Mouse (Mus musculus): Measurements from ENCODE around the gene Hsd17b11.
"Not testable (repeated sequence)": the region's sequence is repeated elsewhere in the genome, so short reads cannot be mapped to it uniquely, and the experiment has no call there.

Gene Hsd17b11

DNA sequence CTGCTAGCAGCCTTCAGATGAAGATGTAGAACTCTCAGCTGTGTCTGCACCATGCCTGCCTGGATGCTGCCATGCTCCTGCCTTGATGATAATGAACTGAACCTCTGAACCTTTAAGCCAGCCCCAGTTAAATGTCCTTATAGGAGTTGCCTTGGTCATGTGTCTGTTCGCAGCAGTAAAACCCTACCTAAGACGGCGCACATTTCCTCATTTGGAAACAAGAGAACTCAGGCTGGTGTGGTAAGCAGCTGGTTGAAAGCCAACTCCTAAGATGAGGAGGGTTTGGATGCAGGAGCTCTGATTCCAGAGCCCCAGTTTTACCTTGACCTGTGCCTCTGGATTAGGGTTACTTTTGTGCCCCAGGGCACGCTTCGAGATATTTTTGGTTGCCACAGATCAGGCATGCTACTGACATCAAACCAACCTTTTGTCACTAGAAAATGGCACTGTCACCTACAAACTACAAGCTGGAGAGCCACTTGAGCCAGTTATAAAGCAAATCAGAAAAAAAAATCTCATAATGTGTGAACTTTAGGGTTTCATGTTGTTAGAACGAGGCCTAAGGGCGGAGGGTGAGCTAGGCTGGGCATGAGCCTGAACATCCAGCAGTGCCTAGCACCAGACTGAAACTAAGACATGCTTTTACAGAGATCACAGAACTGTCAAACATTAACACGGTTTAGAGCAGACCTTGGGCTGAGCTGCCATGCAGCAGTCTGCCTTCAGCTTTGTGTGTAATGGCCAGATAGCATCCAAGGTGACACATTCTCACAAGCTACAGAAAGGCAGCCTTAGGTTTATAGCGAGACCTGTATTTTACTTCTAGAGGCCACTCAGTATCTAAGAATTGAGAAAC, 40.8 kb downstream of the Hsd17b11 start:
- no peak for DNase-seq (ENCODE audit: low read depth, low spot score)

DNA sequence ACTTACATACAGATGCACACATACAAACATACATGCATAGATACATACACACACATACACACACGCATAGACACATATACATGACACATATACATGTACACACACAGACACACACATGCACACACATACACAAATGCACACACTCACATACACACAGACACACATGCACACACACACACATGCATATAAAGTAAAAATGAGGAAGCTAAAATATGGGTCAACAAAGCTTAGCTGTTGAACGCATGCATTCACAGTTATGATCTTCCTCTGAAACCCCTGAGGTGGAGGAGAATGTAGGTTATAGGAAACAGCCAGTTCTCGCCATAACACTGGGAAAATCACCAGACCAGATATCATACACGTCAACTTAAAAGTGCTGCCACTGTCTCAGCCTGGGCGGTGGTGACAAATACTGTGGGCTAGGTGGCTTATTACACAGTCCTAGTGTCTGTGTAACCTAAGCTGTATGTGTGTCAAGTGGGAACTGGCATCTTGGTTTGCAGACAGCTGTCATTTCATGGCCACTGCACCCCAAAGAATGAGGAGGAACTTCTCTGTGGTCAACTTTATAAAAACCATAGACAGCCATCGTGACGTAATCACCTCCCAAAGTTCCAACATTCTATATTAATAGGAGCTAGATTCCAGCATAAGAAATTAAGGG, 43.7 kb downstream of the Hsd17b11 start:
- DNase-seq (ENCODE audit: low read depth, low spot score): no peak

DNA sequence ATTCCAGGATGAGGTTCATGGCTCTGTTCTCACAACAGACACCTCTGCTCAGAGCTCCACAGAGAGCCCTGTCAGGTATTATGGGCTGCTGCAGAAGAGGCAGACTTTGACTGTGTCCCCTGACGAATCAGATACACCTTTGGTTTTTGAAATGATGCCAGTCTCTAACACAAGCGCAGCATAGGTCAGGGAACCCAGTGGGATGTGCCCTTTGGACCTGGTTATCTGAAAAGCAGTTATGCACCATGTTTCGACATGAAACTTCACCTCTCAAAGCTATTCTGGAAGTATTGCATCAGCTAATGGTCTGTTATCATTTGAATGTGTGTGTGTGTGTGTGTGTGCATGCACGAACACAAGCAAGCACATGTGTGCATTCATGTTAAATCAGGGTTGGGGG, 44.4 kb downstream of the Hsd17b11 start, which contains the start of gene Hsd17b13:
Gene Hsd17b13 (minus strand): TSS at position 114 of the 400 bp plus-strand sequence.
- no peak for DNase-seq (ENCODE audit: low read depth, low spot score)

DNA sequence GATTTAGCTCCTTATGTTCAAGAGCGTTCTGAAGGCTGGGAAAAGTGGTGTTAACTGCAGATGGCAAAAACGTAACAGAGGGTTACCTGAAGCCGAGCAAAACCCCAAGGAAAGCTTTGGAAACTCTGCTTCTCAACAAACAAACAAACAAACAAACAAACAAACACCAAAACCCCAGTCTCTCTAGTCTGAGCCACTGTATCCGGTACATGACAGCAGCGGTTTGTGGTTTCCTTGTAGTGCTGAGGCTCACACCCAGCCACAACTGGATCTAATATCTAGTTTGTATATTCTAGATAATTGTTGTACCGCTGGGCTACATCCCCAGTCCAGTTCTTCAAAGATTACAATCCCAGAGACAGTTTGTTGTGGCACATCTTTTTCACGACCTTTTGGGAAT, 46.0 kb downstream of the Hsd17b11 start:
- DNase-seq (ENCODE audit: low read depth, low spot score): no peak

DNA sequence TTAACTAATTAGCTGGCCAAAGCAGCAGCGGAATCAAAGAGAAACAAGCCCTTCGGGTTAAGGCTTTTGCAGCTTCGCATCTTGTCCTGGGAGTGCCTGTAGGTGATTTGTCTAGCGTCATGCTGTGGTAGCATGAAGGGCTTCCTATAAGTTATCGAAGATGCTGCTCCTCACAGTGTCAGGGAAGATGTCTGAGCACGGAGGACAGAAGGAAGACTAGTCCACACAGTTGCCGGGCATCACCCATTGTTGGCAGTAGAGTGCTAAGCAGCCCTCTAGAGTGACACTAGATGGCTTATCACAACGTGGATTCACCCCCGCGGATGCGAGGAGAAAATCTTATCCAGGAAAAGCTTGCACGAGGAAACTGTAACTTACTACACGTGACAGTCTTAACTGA, 48.9 kb downstream of the Hsd17b11 start:
- no peak for DNase-seq (ENCODE audit: low read depth, low spot score)

DNA sequence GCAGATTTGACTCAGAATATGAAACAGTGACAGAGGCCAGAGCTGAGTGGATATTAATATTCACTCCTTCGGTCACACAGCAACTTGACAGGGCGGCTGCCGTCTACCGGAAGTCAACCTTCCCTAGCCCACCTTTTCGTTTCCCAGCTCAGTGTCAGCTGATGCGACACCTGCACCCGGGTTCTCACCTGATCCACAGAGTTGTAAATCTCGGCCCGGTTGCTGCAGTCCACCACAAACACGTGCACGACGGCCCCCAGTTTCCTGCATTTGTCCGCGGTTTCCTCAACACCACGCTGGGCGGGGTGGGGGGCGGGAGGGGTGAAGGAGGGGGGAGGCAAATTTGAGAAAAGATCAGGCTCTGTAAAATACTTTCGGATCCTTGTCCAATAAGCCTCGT, 49.3 kb downstream of the Hsd17b11 start:
- peak; percentile 6 for DNase-seq (ENCODE audit: low read depth, low spot score)

DNA sequence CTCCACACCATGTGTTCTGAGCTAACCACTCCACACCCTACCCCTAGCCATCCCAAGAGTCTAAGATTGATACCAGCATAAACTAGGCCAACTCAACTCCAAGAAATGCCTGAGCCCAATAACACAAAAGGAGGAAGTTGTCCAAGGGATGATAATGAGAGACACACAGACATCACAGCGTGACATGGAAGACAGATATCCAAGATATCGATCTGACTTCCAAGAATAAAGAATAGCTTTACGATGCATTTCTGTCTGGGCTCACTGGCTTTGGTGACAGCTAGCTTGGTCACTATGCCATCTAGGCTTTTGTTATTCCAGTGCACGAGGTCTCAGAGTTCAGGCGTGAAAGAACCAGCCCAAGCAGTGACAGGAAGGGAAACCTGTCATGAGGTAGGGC, 50.7 kb downstream of the Hsd17b11 start:
- no peak for DNase-seq (ENCODE audit: low read depth, low spot score)

DNA sequence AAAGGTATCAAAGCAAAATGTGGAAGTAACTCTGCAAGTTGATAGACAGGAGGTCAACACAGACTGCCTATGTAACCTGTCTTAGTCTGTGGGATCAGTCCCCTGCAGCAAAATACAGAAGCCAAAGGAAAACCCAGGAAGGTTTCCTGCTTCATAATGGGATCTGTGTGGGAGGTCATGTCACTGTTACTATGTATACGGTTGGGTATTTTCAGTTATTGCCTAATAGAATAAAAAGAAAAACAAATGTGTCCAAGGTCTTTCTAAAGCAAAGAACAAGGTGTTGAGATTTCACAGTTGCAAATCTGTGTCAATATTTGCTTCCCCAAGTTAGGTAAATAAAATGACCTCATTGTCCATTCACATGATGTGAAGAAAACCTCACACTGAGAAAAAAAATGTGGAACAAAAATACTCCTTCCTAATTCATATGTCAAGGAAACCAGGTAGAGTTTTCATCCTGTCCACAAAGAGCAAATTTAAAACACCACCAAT, 58.7 kb downstream of the Hsd17b11 start:
- no peak for DNase-seq (ENCODE audit: low read depth, low spot score)

DNA sequence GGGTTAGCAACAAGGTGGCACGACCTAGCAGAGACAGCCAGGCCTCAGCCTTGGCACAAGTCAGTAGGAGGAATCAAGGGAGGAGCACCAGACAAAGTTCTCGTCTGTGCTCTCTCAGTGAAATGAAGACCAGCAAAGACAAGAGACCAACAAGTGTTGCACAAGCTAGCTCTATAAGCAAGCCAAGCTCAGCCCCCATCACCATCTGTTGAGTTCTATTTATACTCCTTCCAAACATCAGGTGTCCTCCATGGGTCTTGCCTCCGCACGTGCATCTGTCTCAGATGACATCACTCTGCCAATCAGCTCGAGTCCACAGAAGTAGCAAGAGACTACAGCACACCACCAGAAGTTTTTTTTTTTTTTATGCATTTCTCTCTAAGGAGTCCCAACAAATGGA, 67.1 kb downstream of the Hsd17b11 start:
- no peak for DNase-seq (ENCODE audit: low read depth, low spot score)

DNA sequence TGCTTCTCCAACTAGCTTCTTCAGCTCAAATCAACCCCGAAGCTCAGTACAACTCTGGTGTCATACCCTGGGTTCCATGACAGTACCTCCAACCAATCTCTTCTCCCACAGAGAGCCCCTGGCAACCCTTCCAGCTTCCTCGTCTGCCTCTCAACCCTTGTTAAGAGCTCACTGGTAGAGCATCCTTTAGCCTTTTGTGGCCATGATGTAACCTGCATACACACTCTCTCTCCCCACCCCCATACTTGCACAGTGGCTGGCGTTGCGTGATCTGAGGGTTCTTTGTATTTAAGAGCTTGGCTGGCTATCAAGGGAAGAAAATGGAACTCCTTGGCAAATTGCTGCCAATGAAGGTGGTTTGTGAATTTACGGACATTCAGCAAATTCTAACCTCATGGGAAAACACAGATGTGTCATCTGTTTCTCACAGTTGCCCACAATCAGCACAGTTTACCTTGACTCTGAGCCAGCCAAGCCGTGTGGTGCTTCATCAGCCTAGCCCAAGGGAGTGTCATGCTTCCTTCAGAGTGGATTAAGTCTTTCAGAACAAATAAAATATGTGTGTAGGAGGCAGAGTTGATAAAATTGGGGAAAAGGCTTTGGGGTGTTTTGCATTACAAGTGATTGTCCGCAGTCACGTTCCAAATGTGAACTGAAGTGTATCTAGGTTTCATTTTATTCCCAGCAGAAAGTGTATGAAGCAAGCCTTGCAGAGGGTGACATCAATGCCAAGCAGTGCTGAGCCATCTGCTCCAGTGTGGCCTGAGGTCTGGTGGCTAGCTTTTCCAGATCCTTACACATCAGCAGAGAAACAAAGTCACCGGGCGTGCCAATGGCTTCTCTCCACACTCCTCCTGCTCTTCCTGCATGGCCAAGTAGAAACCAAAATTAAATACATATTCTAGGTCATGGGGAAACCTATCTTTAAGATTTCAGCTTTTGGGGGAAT, 68.3 kb downstream of the Hsd17b11 start:
- DNase-seq (ENCODE audit: low read depth, low spot score): no peak

DNA sequence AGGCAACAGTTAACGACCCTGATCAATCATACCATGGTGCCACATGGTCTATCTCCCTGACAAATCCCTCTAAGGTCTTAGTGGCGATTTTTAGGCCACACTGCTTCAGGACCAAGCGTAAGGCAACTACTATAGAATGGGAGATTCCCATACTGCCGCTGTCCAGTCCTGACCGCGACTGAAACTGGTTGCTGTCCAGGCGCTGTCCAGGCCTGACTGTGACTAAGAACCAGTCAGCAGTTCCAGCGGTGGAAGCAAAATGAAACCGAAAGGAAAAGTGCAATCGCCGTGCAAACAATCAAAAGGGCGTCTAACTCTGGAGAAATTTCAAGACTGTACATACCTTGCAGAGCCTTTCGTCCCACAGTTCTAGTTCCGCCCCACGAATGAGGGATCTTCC, 71.6 kb downstream of the Hsd17b11 start:
- DNase-seq (ENCODE audit: low read depth, low spot score): not testable (repeated sequence)

DNA sequence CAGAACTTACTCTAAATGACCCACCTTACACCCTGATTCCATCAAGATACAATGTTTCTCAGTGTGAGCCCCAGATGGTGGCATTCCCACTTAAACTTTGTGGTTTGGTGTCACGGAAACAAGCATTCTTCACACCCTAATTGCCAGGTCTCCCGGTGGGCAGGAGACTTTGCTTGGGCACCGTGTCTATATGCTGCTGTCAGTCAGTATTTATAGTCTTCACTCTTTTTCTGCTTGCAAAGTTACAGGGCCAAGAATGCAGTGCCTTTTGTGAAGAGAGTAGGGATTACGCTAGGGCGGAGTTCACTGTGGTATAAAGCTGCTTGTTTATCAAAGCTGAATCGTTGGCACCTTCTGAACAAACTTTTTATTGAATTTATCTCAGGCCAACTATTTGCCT, 78.5 kb downstream of the Hsd17b11 start:
- no peak for DNase-seq (ENCODE audit: low read depth, low spot score)

DNA sequence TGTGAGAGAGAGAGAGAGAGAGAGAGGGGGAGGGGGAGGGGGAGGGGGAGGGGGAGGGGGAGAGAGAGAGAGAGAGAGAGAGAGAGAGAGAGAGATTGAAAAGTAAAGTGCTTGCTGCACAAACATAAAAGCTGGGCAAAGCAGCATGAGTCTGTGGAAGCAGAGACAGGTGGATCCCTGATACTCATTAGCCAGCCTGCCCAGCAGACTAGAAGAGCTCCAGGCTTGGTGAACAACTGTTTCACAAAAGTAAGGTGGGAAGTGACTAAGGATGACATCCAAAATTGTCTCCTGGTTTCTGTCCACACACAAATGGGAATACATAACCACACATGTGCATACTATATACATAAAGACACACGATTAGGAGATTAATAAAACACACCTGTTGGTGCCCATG, 81.9 kb downstream of the Hsd17b11 start:
- DNase-seq (ENCODE audit: low read depth, low spot score): no peak
